Mouse (Mus musculus): Measurements from ENCODE around the gene Srpk1.

GRCm38 (mm10) chr17:28571868-28572267 is 50.6 kb downstream of the Srpk1 start:
- TF ChIP-seq CTCF (IDR thresholded peaks at IDR 0.05; ENCODE audit: extremely low read depth, insufficient read depth, low read length) (no peak), POLR2A (IDR thresholded peaks at IDR 0.05; ENCODE audit: extremely low read depth, insufficient read depth, low read length) (no peak)

Data from cortical plate, adult 2 months (tissue).